ENCODE assay signal across 18 mouse cellular contexts in the genomic region with DNA sequence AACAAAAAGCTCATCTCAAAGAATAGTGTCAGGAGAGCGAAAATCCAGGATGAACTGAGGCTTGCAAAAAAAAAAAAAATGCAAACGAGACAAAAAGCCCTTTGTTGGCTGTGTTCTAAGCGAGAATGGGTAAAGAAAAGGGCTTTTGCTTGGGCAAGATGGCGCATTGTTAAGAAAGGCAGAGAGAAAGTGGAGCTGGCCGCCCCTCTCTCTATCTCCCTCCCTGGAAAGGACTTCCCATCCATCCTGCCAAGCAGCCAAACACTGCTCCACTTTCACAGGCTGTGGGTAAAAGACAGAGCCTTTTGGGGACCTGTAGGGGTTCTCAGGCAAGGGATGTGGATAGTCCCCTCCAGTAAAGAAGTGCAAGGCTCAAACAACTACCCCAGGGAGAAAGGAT. TPM values are rescaled to one million over a fixed set of nuclear protein-coding genes. Genes with fewer than 3 reads are reported as not detected.
DNase-seq lines count a peak whose midpoint lies in the region; ATAC-seq and TF ChIP-seq lines count a peak whose summit lies in the region.
"Had no signal": no experiment of that assay in that cellular context is flagged by ENCODE, and none has a peak within 500 bp of the region (broad histone marks: within the 10 kb centered on the region; RNA-seq: fewer than 3 reads in every experiment).

No protein-coding gene starts in this region.

- 4% methylated on average over 5 of the region's 5 CpGs for WGBS in forebrain, embryonic 15.5 days
- WGBS in neural tube, embryonic 15.5 days = 17% methylated on average over 5 of the region's 5 CpGs
- 54% methylated on average over 5 of the region's 5 CpGs for WGBS in heart, embryonic 11.5 days (ENCODE audit: insufficient replicate concordance)

- peaks cover 27% of the 10 kb centered on the region for H3K4me1 ChIP-seq in forebrain, embryonic 15.5 days
- H3K4me1 ChIP-seq in neural tube, embryonic 15.5 days = peaks cover 10% of the 10 kb centered on the region; the same call in 1 of the 2 replicates
- H3K4me1 ChIP-seq in heart, embryonic 11.5 days (ENCODE audit: control insufficient read depth, insufficient read depth, low read length) = no peaks in the 10 kb centered on the region

- DNase-seq in left cerebral cortex, adult 2 months (ENCODE audit: extremely low spot score in 1 of 2, low spot score in 2 of 2) = no peak
- no peak for DNase-seq in left cerebral cortex, adult 18-20 months (ENCODE audit: low spot score in 2 of 2)
- peak; percentile 11 for DNase-seq in mesoderm, embryonic 11.5 days (ENCODE audit: low read depth, low spot score)
- no peak for DNase-seq in retina, embryonic 14.5 days (ENCODE audit: low spot score)
- DNase-seq in gastrocnemius, adult 2 months = no peak
- DNase-seq: cerebellum, postnatal 14 days; heart, adult 2 months; left cerebral cortex, postnatal 4 days; lung, postnatal 36 days; thymus, adult 18-20 months had no signal

- H3K4me2 ChIP-seq in forebrain, embryonic 15.5 days (replicated peaks) = no peak overlapping the region
- H3K4me2 ChIP-seq in neural tube, embryonic 15.5 days = no peak overlapping the region
- H3K4me2 ChIP-seq in heart, embryonic 11.5 days = no peak overlapping the region

- no peaks in the 10 kb centered on the region for H3K27me3 ChIP-seq in forebrain, embryonic 15.5 days
- no peaks in the 10 kb centered on the region for H3K27me3 ChIP-seq in neural tube, embryonic 15.5 days (replicated peaks)
- H3K27me3 ChIP-seq in heart, embryonic 11.5 days (ENCODE audit: control insufficient read depth, insufficient read depth, low read length) = peaks cover 60% of the 10 kb centered on the region

- H3K36me3 ChIP-seq in forebrain, embryonic 15.5 days = peaks cover 17% of the 10 kb centered on the region
- H3K36me3 ChIP-seq in neural tube, embryonic 15.5 days = no peaks in the 10 kb centered on the region
- H3K36me3 ChIP-seq in heart, embryonic 11.5 days (ENCODE audit: control insufficient read depth, insufficient read depth, low read length) = no peaks in the 10 kb centered on the region

- peak overlapping the region; percentile 28; the same call in 1 of the 2 replicates for H3K27ac ChIP-seq in left cerebral cortex, adult 2 months
- H3K27ac ChIP-seq in forebrain, embryonic 15.5 days (replicated peaks) = peak overlapping the region; percentile 63
- peak overlapping the region; percentile 51 for H3K27ac ChIP-seq in neural tube, embryonic 15.5 days (replicated peaks)
- no peak overlapping the region for H3K27ac ChIP-seq in heart, embryonic 11.5 days (ENCODE audit: low read depth, low read length)
- no peak overlapping the region for H3K27ac ChIP-seq in gastrocnemius, adult 2 months
- H3K27ac ChIP-seq: heart, adult 2 months; liver, embryonic 14.5 days had no signal

- ATAC-seq in forebrain, embryonic 15.5 days (replicated peaks) = peak; percentile 23; the same call in 1 of the 2 replicates
- no peak for ATAC-seq in neural tube, embryonic 15.5 days (ENCODE audit: low FRiP score)
- ATAC-seq in heart, embryonic 11.5 days (replicated peaks; ENCODE audit: insufficient number of reproducible peaks, low FRiP score, low TSS enrichment) = no peak

- no peak overlapping the region for H3K9ac ChIP-seq in forebrain, embryonic 15.5 days (replicated peaks)
- H3K9ac ChIP-seq in neural tube, embryonic 15.5 days (replicated peaks) = no peak overlapping the region
- H3K9ac ChIP-seq in heart, embryonic 11.5 days (ENCODE audit: low read depth, low read length) = no peak overlapping the region
- H3K9ac ChIP-seq: liver, embryonic 14.5 days had no signal

- TF ChIP-seq CTCF in left cerebral cortex, adult 2 months (IDR thresholded peaks at IDR 0.05) = no peak
- no peak for TF ChIP-seq CTCF in gastrocnemius, adult 2 months (IDR thresholded peaks at IDR 0.05)

- H3K9me3 ChIP-seq in forebrain, embryonic 15.5 days = no peaks in the 10 kb centered on the region
- H3K9me3 ChIP-seq in neural tube, embryonic 15.5 days (replicated peaks) = no peaks in the 10 kb centered on the region
- no peaks in the 10 kb centered on the region for H3K9me3 ChIP-seq in heart, embryonic 11.5 days (replicated peaks; ENCODE audit: control insufficient read depth, low read length)

- H3K4me3 ChIP-seq in left cerebral cortex, adult 2 months = no peak overlapping the region
- no peak overlapping the region for H3K4me3 ChIP-seq in forebrain, embryonic 15.5 days
- no peak overlapping the region for H3K4me3 ChIP-seq in neural tube, embryonic 15.5 days (replicated peaks)
- no peak overlapping the region for H3K4me3 ChIP-seq in heart, embryonic 11.5 days (ENCODE audit: low read depth, low read length)
- no peak overlapping the region for H3K4me3 ChIP-seq in gastrocnemius, adult 2 months
- H3K4me3 ChIP-seq: heart, adult 2 months had no signal

- intact Hi-C loops in left cerebral cortex, adult 2 months (cut with DNase I) = no loop called here
- intact Hi-C loops in gastrocnemius, adult 2 months (cut with DNase I) = no loop called here

RNA-seq across cellular contexts. Expression of a gene that starts 9.6 kb away (rescaled TPM):
- total RNA-seq in left cerebral cortex, adult 2 months (2021) = 10 to 100 TPM in 1 of 2 experiments, 1 to 10 TPM in 1; 9.8 to 16.0 TPM
- 10 to 100 TPM; 13.8 to 13.9 TPM for total RNA-seq in left cerebral cortex, adult 18-20 months (2021)
- 22.3 and 24.4 TPM in 2 replicates for polyA plus RNA-seq in forebrain, embryonic 15.5 days (2015; fragmentation: Nextera tagmentation; extraction: Ambion mirVana)
- polyA plus RNA-seq in neural tube, embryonic 15.5 days (2015; fragmentation: Nextera tagmentation; extraction: Ambion mirVana) = 7.6 and 9.5 TPM in 2 replicates
- 0.11 and 0.59 TPM in 2 replicates for polyA plus RNA-seq in heart, embryonic 11.5 days (2014; fragmentation: Nextera tagmentation; extraction: Ambion mirVana)
- total RNA-seq in gastrocnemius, adult 2 months (2021) = not detected
- total RNA-seq: gastrocnemius, adult 18-20 months; heart, adult 2 months; hematopoietic stem cell, adult 5-6 weeks; MEL had no signal
- polyA plus RNA-seq: C2C12; heart, adult 2 months; liver, embryonic 14.5 days had no signal

Comparison
In these comparisons a context has a peak if more than half of its experiments do, and no peak if none do; other contexts are left out.
1. H3K27ac ChIP-seq: peak in left cerebral cortex, adult 2 months (single experiment), forebrain, embryonic 15.5 days (single experiment) and neural tube, embryonic 15.5 days (single experiment); none in heart, embryonic 11.5 days (single experiment) and gastrocnemius, adult 2 months (single experiment).
2. RNA of a gene that starts 9.6 kb away (total RNA-seq): 9.8 to 16.0 TPM in left cerebral cortex, adult 2 months and 13.8 to 13.9 TPM in left cerebral cortex, adult 18-20 months; not detected in gastrocnemius, adult 2 months; every median in the first group is over 10 times any median in the second.